Mouse (Mus musculus) cortical plate, adult 2 months (tissue): ENCODE data around the gene Rhbdl2.

Experiments used
- CTCF ChIP-seq: fragments of 200-500 bp; IDR thresholded peaks from 2 replicates; pipeline ENCODE4 v1.5.1; 2011; ENCODE audit warnings: mild to moderate bottlenecking, control low read depth, low read length; ENCODE audit not compliant: insufficient read depth; ENCODE audit errors: extremely low read depth
- POLR2A ChIP-seq: fragments of 200-500 bp; IDR thresholded peaks from 2 replicates; pipeline ENCODE4 v1.6.1; 2011; ENCODE audit warnings: mild to moderate bottlenecking, low read length, control low read depth; ENCODE audit not compliant: insufficient read depth; ENCODE audit errors: extremely low read depth

- TF ChIP-seq CTCF (no peak), POLR2A (no peak)
Observed at GRCm38 (mm10) chr4:123860621-123861020, 72.9 kb downstream of the Rhbdl2 start.
